Mouse (Mus musculus): ENCODE data around the gene Mapk12. TPM values are rescaled to one million over a fixed set of nuclear protein-coding genes. Genes with fewer than 3 reads are reported as not detected.

The Mapk12 gene
- total RNA-seq (2015), result 0.64 and 0.65 TPM in 2 replicates
- not detected in 2 replicates for total RNA-seq (2017)

DNA sequence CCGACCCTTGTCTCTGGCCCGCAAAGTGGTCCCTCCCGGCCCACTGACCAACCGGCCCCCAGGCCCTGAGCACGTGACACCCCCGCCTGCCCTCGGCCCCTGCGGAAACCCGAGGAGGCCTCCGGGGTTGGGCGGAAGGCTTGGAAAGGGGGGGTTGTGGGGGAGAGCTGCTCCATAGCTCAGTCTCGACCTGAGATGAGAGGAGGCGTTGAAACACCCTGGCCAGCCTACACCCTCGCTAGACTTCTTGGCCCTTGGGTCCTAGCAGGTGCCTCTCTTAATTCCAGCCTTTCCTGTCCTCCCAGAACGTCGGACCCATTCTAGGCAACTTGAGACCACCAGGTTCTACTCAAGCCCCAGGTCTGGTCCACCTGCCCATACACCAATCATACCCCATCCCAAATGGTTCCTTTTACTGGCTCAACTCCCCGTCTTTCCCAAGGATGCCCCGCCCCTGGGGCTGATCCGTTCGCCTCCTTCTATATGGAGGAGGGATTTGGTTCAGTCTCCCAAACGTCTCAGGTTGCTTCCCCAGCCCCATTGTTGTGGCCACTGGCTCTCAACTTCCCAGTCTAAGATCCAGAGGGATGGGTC is at the start of gene Mapk12:
Gene Mapk12 (minus strand): TSS at position 45 of the 594 bp plus-strand sequence.
- no peak for ATAC-seq (ENCODE audit: poor library complexity, severe bottlenecking)

DNA sequence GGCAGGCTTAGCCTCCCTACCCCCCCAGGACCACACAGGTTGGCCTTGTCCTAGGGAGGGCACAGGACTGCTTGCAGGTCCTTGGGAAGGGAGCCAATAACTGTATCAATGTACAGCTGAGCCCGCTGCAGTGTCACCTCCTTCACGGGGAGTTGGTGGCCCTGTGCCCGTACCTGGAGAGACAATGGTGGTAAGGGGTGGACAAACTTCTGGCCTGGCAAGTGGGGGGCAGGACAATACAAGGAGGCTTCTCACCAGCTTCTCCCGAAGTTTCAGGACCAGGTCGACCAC is 44.4 kb upstream of the Mapk12 start:
- no peak for ATAC-seq (ENCODE audit: poor library complexity, severe bottlenecking)

DNA sequence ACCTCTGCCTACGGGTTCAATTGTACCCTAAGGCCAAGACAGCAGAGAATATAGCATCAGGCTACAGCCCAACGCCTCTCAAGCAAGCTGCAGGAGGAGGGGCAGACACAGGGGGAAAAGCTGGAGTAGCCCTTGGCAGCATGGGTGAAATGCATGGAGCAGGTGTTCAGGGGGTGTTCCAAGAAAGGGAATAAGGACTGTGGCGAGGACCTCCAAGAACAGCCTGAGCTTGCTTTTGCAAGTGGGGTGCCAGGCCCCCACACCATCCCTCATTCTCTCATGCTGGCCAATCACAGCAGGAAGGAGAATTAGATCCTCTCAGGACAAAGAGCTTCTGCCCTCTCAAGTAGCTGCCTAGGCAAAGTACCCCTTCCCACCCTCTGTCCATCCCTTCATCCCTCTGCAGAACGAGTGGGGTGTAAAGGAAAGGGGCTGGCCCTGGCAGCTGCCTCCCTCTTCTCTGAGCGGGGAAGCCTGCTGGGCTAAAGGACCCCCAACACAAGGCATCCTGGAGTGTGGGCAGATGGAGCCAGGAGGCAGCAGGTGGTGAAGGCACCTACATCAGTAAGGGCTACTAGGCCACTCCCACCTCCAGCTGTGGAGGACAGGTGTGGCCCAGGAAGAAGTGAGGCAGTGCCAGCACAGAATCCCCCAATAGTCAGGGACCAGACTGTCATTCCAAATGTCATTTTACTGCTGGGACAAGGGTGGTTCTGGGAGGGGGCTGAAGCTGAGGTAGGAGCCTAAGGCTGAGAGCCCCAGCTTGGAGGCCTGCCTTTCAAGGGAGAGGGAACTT is 43.8 kb upstream of the Mapk12 start:
- no peak for ATAC-seq (ENCODE audit: poor library complexity, severe bottlenecking)

DNA sequence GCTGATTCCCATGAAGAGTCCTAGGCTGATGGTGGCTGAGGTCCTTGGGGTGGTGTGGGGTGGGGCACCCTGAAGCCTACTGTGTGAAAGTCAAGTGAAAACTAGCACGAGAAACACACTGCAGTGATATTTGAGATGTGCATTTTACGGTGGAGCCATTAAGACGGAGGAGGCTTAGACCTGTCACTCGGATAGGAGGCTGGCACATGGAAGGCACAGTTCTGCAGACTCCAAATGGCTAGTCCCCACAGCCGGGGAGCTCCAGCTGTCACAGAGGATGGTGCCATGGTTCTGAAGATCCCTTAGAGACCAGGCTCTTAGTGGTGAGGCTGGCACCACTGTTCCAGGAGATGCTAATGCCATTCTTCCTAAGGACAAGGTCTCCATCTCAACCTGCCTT is 42.3 kb upstream of the Mapk12 start:
- no peak for ATAC-seq (ENCODE audit: poor library complexity, severe bottlenecking)

DNA sequence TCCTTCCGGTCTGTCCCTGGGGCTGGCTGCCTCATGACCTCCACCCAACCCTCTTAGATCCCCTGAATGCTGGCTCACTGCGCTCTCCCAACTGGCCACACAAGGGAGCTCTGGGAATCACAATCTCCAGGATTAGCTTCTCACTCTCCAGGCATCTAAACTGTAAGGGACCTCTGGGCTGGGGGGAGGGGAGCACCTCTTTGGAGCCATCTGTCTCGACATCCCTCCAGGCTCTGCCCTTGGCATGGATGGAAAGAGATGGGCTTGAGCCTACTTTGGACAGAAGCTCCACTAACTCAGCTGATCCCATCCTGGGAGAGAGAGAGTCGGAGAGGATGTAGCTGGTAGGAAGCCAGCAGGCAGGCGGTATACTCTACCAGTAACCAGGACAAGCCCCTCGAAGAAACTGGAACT is 41.8 kb upstream of the Mapk12 start:
- ATAC-seq (ENCODE audit: poor library complexity, severe bottlenecking), result no peak

DNA sequence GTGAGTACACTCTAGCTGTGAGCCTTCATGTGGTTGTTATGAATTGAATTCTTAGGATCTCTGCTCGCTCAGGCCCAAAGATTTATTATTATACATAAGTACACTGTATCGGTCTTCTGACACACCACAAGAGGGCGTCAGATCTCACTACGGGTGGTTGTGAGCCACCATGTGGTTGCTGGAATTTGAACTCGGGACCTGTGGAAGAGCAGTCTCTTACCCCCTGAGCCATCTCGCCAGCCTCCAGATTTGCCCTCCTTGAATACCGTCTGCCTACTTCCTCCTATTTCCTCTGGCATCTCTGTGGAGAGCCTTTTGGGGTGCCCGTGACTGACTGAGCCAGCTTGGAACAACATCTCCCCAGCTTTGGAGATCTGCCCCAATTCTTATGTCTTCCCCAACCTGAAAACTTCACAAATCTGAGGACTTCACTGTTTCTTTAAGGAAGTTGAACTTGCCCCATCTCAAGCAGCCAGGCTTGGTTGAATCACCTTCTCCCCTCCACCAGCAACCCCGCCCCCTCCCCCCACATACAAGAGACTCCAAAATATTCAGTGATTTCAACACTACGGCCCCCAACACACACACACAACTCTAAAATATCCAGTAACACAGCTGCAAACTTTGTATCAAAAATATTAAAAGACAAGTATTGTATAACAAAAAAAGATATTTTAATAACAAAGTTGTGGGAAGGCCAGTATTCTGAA is 41.2 kb upstream of the Mapk12 start:
- ATAC-seq (ENCODE audit: poor library complexity, severe bottlenecking), result no peak

DNA sequence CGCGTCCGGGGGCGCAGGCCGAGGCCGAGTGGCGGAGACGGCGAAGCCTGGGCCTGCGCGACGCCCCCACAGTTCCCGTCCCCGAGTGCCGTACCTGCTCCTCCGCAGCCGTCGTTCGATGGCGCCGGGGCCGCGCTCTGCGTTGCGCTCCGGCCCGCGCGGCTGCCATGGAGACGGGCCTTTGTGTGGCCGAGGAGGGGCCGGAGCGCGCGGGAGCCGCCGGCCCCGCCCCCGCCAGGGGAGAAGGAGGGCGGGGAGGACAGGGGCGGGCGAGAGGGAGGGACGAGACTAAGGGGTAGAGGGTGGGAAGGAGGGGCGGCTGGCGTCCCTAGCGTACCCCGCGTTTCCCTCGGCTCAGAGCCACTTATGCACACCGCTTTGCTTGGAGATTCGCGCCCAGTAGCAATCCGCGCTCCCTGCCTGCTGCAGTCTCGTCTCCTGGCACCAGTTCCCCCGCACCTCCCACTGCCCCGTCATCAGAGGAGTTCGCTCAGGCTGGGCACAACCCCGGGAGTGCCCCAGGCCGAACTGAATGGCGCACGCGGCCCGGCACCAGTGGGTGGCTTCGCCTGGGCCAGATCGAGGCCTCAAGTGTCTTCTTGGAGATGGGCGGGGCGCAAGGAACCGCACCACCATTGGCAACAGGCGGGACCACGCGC is 40.2 kb upstream of the Mapk12 start, which contains the start of gene Plxnb2:
Gene Plxnb2 (minus strand): TSS at position 218 of the 659 bp plus-strand sequence.
- ATAC-seq (ENCODE audit: poor library complexity, severe bottlenecking), result peak; percentile 28

DNA sequence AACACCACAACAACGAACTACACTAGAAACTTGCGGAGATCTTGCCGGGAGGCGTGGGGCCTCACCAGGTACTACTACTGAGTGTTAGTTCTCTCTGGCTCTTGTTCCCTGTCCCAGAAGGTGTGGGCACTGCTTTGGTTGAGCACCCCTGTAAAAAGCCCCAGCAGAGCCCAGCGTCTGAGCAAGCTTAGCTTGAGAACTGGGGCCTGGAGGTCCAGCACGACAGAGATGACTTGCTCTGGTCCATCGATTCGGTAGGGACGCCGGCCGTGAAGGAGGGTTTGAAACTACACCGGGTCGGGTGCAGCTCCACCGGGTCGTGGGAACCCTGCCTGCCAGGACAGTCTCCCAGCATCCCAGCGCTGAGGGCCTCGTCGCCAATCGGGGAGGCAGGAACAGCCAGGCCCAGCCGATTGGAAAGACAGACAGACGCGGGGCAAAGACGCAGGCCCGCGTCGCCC is 39.6 kb upstream of the Mapk12 start:
- no peak for ATAC-seq (ENCODE audit: poor library complexity, severe bottlenecking)

DNA sequence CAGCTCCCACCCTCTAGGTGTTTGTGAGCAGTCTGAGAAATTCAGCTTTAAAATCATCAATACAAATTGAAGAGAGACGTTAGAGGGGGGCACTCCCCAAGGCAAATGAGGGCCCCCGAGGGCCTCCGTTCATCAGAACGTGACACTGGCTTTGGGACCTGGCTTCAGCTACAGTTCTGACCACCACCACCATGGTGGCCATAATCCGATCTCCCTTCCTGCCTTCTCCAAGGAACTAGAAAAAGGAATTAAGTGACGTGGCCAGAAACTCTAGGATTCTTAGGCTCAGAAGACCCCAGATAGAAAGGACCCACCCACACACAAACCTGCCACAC is 39.1 kb upstream of the Mapk12 start:
- ATAC-seq (ENCODE audit: poor library complexity, severe bottlenecking), result no peak

DNA sequence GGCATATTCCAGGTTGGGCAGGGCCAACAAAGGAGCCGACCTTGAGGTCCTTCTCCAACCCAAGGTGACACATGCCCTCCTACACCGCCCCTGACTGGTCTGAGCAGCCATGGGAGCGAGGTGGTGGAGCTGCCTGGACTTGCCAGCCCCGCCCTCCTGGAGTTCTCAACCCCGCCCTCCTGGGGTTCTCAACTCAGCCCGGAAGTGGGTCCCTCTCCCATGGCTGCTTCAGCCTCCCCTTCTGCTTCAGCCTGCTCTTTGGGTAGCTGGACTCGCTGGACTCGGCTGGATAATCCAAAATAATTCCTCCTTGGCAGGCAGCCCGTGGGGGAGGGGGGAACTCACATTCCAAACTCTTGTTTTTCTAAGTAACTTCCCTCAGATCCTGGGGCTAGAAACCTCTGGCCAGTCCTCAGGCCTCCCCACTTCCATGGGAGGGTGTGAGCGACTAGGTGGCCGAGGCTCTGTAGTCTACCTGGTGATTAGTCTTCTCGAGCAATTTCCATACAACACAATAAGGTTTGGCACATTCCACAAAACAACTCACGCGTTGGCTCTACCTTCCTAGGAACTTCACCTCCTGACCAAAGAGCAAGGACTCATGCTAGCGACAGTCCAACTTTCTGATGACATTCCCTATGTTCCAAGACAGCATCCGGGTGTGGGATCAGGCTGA is 38.6 kb upstream of the Mapk12 start:
- ATAC-seq (ENCODE audit: poor library complexity, severe bottlenecking), result peak; percentile 33; the same call in 1 of the 2 replicates

DNA sequence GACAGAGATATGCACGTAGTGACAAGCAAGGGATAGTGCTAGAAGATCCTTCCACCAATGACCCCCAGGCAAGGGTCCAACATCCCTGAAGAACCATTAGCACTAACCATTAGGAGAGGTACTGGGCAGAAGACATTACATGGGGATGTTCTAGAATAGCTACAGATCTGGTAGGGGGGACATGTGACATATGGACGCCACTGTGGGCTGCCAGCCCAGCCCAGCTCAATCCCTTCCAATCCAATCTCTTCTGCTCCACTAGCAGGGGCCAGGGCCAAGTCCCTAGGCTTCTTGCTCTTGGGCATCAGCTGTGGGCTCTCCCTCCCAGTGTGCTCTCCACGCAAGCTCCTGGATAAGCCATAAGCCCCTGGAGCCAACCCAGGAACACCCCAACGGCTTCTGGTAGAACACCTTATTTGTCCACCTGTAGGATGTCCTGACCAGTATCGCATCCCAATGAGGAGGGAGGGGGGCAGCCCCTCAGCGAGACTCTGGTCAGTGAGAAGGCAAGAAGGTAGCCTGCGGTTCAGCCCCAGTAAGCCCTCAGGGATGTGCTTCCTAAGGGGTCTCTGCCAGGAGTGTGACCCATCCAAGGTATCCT is 37.9 kb upstream of the Mapk12 start:
- ATAC-seq (ENCODE audit: poor library complexity, severe bottlenecking), result no peak

DNA sequence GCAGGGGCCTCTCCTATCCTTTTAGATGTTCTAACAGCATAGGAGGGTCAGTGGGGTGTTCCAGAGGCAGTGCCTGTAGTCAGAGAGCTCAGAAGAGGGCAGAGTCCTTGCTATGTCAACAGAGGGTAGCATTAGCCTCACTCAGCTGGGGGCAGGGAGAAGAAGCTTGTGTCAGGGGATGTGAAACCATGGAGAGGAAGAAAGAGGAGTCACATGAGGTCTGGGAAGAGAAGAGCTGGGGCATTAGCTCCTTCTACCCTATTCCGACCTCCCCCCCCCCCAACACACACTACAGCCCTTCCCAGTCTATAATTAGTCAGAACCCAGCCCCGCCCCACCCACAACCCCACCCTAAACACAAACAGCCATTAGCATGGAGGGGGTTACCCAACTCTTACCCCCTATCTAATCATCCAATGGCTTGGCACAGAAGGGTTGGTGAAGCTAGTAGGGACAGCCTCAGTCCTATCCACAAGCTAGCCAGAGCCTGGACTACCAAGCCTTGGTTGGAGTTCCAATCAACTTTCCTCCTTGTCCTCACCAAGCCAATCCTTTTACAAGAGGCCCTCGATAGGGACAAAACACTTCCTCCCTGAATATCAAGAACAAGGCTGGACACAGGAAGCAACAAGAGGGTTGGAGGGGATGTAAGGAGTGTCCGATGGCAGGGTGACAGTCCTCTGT is 37.2 kb upstream of the Mapk12 start:
- ATAC-seq (ENCODE audit: poor library complexity, severe bottlenecking), result peak; percentile 68

DNA sequence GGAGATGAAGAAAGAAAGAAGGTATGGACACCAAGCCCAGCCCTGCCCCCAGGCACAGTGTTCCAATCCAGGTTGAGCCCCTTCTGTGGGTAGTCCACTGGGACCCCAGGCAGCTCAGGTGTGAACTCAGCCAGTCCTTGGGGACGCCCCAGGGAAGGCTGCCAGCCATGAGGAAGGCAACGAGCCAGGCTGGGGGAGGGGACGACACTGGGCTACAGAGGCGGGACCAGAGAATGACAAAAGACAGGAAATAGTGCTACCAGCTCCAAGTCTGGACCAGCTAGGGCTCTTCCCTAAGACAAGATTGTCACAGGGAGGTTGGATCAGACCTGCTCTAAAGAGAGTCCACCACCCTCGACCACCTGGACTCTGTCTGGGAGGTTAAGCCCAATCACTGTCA is 36.6 kb upstream of the Mapk12 start:
- ATAC-seq (ENCODE audit: poor library complexity, severe bottlenecking), result peak; percentile 23; the same call in 1 of the 2 replicates

DNA sequence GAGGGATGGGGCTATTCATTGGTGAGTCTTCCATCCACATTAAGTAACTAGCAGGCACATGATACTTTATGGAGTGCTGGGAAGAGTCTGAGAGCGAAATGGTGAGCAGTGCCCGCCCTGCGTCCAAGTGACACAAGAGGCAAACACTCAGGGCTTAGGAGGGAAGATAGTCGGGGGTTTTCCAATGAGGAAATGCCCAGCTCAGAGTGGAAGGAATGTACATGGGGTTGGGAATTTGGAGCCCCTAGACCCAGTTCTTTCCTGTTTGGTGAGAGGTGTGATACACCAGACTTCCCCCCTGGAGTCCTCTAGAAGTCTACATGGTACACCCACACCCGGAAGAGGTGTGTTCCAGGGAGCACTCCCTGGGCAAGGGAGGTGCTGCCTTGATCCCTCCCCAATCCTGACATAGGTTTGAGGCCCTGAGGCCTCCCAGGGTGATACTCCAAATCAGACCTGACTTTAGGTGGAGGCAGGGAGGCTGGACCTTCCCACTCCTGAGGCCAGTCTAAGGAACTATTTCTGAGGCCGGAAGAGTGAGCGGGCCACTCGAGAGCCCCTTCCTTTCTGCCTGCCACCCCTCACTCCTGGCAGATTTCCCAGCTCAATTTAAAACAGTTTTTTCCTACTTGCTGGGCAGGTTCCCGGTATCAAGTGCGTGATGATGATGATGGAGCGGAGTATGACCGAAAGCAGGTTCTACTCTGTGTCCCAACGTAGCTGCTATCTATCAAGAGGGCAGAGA is 35.1 kb upstream of the Mapk12 start:
- ATAC-seq (ENCODE audit: poor library complexity, severe bottlenecking), result no peak

DNA sequence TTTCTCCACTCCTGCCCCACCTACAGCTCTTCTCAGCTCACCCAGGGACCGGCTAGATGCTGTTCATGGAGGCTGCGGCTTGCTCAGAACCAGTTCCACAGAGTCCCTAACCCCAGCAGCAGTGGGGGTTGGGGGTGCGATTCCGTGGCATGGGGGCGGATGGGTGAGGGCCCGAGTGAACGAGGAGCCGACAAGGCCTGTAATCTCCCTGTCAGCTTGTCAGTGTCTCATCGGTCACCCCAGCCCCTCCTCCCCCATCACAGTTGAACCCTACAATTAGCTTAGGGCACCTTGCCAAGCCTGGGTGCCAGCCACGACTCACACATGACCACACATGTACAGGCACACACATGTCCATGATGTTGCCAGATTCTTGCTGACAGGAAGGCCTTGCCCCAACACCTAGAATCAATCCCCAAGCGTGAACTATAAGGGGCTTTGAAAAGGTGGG is 34.4 kb upstream of the Mapk12 start:
- ATAC-seq (ENCODE audit: poor library complexity, severe bottlenecking), result no peak

DNA sequence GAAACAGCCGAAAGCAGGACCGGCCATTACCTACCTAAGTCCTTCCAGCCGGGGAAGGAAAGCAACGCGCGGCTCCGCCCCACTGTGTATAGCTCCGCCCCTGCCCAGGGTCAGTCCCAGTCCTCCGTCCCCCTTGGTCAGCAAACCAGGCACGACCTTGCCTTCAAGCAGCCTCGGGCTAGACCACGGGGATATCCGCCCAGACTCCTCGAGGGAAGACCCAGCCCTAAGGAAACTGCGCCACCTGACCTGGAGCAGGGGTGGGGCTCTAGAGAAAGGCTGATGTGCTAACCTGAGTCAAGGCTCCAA is 33.4 kb upstream of the Mapk12 start:
- ATAC-seq (ENCODE audit: poor library complexity, severe bottlenecking), result 0 out of 2 replicates have a peak, but pooled peaks have one; percentile 3

DNA sequence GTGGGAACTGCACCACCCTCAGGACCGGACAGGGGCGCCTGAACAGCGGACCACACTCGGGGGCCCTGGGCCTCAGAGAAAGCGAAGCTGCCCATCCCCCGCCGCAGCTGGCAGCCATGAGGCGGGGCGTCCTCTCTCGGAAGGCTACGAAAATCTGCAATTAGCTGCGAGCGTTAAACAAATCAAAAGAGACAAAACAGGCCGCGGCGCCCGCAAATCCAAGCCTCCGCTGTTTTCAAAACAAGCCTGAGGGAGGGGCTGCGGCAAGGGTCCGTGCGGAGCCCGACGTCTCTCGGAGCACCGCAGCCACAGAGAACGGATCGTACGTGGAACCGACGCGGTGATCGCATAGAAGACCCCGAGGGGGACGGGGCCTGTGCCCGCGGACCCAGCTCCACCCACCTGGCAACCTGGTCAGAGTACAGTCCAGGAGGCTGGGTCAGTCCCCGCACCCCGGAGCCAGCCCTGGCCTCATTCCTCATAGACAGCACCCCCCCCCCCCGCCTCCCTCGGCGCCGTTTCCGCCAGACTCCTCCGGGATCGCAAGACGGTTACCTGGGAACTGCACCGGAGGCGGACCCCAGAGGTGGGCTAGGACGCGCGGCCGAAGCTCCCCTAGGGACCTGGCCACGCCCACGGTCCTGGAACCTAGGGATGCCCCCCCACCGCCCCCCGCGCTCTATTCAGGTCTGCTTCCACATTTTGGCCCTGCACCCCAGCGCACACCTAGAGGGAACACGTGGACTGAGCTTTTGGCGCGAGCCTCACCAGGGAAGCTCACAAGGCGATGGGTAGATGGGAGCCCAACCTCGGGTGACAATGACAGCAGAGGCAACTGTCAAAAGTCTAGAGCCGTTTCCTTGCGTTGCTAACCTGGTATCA is 32.8 kb upstream of the Mapk12 start:
- no peak for ATAC-seq (ENCODE audit: poor library complexity, severe bottlenecking)

DNA sequence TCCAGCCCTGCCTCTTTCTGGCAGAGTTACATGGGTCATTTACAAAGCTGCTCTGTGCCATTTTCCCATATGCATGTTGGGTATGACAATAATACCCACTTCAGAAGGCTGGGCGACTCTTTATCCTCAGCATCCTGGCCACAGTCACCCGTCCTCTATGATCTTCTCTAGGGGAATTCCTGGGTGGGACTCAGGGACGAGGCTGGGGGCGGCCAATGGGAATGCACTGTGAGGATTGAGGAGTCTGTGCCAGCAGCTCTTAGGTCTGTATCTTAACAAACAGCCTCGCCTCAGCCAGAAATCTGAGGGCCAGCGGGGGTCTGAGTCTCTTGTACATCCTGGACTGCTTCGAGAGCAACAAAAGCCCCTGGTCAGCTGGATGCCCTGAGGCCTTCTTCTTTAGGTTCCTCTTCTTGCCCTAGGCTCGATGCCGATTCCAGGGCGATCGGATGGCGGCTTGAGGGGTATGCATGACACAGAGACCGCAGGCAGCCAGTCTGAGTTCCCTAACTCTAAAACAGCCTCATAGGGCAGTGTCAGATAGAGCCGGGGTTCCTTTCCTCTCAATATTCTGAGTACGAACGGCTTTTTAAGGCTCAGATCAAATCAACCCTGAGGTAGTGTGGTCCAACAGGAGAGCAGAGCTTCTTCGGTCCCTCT is 31.9 kb upstream of the Mapk12 start:
- ATAC-seq (ENCODE audit: poor library complexity, severe bottlenecking), result peak; percentile 47

Measured in megakaryocyte, adult 5-6 weeks (primary cell).